Mouse (Mus musculus): ENCODE data around the gene Cand1.

Gene Cand1

DNA sequence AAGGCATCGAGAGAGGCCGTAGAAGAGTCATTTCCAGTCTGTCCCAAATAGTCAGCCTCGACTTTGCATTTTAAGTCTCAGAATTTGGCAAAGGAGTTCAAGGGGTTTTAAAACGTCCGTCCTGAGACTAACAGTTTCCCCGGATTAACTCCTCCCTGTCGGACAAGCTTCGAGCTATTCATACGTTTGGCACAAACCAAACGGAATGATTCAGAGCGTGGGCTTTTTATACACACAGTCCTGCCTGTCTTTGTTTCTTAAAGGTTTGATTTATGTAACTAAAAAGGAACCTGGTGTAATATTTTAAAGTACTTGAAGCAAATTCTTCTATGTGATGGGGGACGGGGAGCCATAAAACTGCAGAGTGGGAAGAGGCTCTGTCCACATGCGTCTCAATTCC, 70.6 kb downstream of the Cand1 start:
- Histone ChIP-seq H3K9me3 (ENCODE audit: low read length) (peaks cover 19% of the 10 kb centered on the region), H3K4me3 (replicated peaks; ENCODE audit: low read length) (no peak overlapping the region), H3K4me1 (replicated peaks; ENCODE audit: low read depth, low read length) (peaks cover 13% of the 10 kb centered on the region; the same call in 1 of the 2 replicates), H3K36me3 (ENCODE audit: insufficient read depth, low read length) (no peaks in the 10 kb centered on the region), H3K27me3 (ENCODE audit: insufficient read depth, low read length) (peaks cover under 1% of the 10 kb centered on the region; the same call in 1 of the 2 replicates)
- TF ChIP-seq POU5F1 (IDR thresholded peaks at IDR 0.05; ENCODE audit: borderline replicate concordance, low read length) = no peak
- no peak for TF ChIP-seq CTCF (conservative IDR thresholded peaks at IDR 0.05; ENCODE audit: low read length)
- no peak for TF ChIP-seq NANOG (IDR thresholded peaks at IDR 0.05; ENCODE audit: borderline replicate concordance, low read length)

DNA sequence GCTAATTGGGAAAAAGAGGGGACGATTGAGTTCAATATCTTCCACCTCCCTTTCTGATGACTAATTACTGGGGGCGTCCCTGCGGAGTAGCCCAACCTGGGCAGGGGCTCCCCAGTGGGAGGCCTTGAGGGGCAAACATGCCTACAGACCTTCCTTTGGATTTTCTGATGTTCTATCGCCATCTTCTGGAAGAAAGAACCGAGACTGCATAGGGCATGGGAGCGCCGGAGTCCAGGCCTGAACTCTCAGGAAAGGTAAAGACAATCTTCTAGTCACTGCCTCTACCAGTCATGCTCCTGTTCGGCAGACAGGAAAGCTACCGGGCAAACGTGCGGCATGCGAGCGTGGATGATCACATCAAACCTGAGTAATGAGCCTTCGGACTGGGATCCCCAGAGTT, 71.1 kb downstream of the Cand1 start:
- TF ChIP-seq NANOG (IDR thresholded peaks at IDR 0.05; ENCODE audit: borderline replicate concordance, low read length) (no peak), CTCF (conservative IDR thresholded peaks at IDR 0.05; ENCODE audit: low read length) (peak; percentile 31)
- Histone ChIP-seq H3K4me3 (replicated peaks; ENCODE audit: low read length) (no peak overlapping the region), H3K36me3 (ENCODE audit: insufficient read depth, low read length) (no peaks in the 10 kb centered on the region), H3K9me3 (ENCODE audit: low read length) (peaks cover 19% of the 10 kb centered on the region), H3K4me1 (replicated peaks; ENCODE audit: low read depth, low read length) (peaks cover 13% of the 10 kb centered on the region; the same call in 1 of the 2 replicates), H3K27me3 (ENCODE audit: insufficient read depth, low read length) (peaks cover 5% of the 10 kb centered on the region; the same call in 1 of the 2 replicates)

DNA sequence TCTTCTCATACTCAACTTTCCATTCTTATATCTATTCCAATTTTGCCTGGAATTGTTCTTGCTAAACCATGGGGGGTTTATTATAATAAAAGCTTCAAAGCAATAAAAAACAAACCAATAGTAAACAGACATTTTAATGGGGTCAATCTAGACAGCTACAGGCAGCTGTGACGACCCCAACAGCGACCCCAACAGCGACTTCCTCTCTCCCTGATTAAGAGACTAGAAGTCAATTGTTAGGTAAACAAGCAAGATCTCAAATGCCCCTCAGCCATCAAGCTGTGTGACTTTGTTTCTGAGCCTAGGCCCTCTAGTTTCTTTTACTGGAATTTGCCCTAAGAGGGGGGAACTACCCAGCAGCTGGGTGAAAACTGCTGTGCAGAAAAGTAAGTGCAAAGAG, 72.0 kb downstream of the Cand1 start:
- Histone ChIP-seq H3K27me3 (ENCODE audit: insufficient read depth, low read length) (peaks cover 8% of the 10 kb centered on the region; the same call in 1 of the 2 replicates), H3K36me3 (ENCODE audit: insufficient read depth, low read length) (no peaks in the 10 kb centered on the region), H3K4me1 (replicated peaks; ENCODE audit: low read depth, low read length) (peaks cover 16% of the 10 kb centered on the region; the same call in 1 of the 2 replicates), H3K4me3 (replicated peaks; ENCODE audit: low read length) (no peak overlapping the region), H3K9me3 (ENCODE audit: low read length) (peaks cover 19% of the 10 kb centered on the region)
- TF ChIP-seq NANOG (IDR thresholded peaks at IDR 0.05; ENCODE audit: borderline replicate concordance, low read length) (no peak), POU5F1 (IDR thresholded peaks at IDR 0.05; ENCODE audit: borderline replicate concordance, low read length) (no peak), CTCF (conservative IDR thresholded peaks at IDR 0.05; ENCODE audit: low read length) (no peak)

DNA sequence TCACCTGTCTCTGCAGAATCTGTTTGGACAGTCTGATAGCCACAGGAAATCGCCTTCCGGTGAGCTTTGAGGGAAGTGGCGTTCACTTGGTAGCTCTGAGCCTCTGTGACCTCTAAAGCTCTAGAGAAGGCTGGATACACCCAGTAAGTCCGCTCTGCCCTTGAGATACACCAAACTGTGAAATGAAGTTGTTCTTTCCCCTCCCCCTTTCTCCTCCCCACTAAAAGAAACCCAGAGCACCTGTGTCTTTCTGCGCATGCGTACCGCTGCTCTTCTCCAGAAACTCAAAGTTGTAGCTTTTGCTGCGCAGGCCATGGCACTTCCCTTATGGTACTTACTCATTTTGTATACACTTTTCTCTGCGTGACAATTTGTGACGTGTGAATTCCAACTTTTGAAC, 74.8 kb downstream of the Cand1 start:
- H3K4me1 ChIP-seq (replicated peaks; ENCODE audit: low read depth, low read length) = 0 out of 2 replicates have a peak, but pooled peaks cover 12% of the 10 kb centered on the region
- H3K27me3 ChIP-seq (ENCODE audit: insufficient read depth, low read length) = peaks cover 8% of the 10 kb centered on the region; the same call in 1 of the 2 replicates
- H3K9me3 ChIP-seq (ENCODE audit: low read length) = peaks cover 19% of the 10 kb centered on the region
- no peak for TF ChIP-seq CTCF (conservative IDR thresholded peaks at IDR 0.05; ENCODE audit: low read length)
- TF ChIP-seq NANOG (IDR thresholded peaks at IDR 0.05; ENCODE audit: borderline replicate concordance, low read length) = no peak
- no peak for TF ChIP-seq POU5F1 (IDR thresholded peaks at IDR 0.05; ENCODE audit: borderline replicate concordance, low read length)
- H3K4me3 ChIP-seq (replicated peaks; ENCODE audit: low read length) = no peak overlapping the region
- H3K36me3 ChIP-seq (ENCODE audit: insufficient read depth, low read length) = no peaks in the 10 kb centered on the region

DNA sequence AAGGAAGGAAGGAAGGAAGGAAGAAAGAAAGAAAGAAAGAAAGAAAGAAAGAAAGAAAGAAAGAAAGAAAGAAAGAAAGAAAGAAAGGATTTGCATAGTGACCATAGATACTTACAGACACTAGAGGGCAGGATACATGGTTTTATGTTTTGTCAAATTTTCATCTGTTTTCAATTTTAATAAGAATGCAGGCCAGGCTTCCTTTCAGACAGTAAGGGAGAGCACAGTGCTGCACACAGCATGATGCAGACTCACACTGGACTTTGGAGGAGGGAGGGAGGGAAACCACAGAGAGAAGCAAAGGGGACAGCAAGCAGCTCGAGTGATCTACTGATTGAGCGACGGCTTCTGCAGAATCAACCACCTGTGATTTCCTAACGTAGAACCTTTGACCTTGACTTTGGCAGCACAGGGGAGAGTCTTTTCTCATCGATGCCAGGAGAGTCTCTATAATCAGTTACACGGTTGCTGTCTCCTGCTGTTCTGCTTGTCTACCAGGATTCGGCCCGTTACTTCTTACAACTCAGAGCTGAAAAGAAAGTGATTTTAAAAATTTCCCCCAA, 78.0 kb downstream of the Cand1 start:
- no peak overlapping the region for H3K4me3 ChIP-seq (replicated peaks; ENCODE audit: low read length)
- H3K4me1 ChIP-seq (replicated peaks; ENCODE audit: low read depth, low read length) = 0 out of 2 replicates have a peak, but pooled peaks cover 3% of the 10 kb centered on the region
- peaks cover 8% of the 10 kb centered on the region; the same call in 1 of the 2 replicates for H3K27me3 ChIP-seq (ENCODE audit: insufficient read depth, low read length)
- peaks cover 13% of the 10 kb centered on the region; the same call in 1 of the 2 replicates for H3K9me3 ChIP-seq (ENCODE audit: low read length)
- H3K36me3 ChIP-seq (ENCODE audit: insufficient read depth, low read length) = no peaks in the 10 kb centered on the region
- no peak for TF ChIP-seq CTCF (conservative IDR thresholded peaks at IDR 0.05; ENCODE audit: low read length)
- TF ChIP-seq NANOG (IDR thresholded peaks at IDR 0.05; ENCODE audit: borderline replicate concordance, low read length) = no peak
- TF ChIP-seq POU5F1 (IDR thresholded peaks at IDR 0.05; ENCODE audit: borderline replicate concordance, low read length) = no peak

DNA sequence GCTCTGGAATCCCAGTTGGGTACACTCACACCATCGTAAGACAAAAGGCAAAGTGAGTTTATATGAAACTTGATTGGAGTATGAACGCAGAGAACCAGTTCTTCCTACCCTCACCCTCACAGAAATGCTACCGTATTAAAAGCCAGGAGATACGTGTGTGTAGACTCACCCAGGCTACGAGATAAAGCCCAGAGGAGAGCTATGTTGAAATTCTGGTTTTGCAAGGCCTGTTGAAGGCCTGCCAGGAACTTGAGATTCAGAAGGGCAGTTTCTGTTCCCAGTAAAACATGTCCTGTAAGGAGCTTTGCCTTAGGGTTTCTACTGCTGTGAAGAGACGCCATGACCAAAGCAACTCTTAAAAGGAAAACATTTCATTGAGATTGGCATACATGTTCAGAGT, 79.7 kb downstream of the Cand1 start:
- no peaks in the 10 kb centered on the region for H3K36me3 ChIP-seq (ENCODE audit: insufficient read depth, low read length)
- H3K9me3 ChIP-seq (ENCODE audit: low read length) = no peaks in the 10 kb centered on the region
- H3K4me1 ChIP-seq (replicated peaks; ENCODE audit: low read depth, low read length) = 0 out of 2 replicates have a peak, but pooled peaks cover 3% of the 10 kb centered on the region
- TF ChIP-seq POU5F1 (IDR thresholded peaks at IDR 0.05; ENCODE audit: borderline replicate concordance, low read length) (no peak), CTCF (conservative IDR thresholded peaks at IDR 0.05; ENCODE audit: low read length) (no peak), NANOG (IDR thresholded peaks at IDR 0.05; ENCODE audit: borderline replicate concordance, low read length) (no peak)
- H3K4me3 ChIP-seq (replicated peaks; ENCODE audit: low read length) = no peak overlapping the region
- peaks cover 8% of the 10 kb centered on the region; the same call in 1 of the 2 replicates for H3K27me3 ChIP-seq (ENCODE audit: insufficient read depth, low read length)

DNA sequence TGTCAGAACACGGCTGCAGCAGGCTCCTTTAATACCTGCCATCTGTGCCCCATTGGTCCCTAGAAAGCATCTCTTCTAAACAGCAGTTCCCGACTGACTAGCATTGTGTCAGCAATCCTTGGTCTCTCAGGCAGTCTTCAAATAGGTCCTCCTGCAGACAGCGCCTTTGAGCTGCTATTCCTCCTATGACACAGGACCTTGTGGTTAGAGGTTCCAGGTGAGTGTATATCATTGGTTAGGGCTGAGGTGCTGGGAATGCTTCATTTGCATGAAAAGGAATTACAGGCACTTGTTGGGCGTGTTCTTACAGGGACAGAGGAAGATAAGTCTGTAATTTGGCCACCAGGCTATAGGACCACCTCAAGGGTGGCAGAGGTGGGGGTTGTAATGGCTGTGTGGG, 90.6 kb downstream of the Cand1 start:
- Histone ChIP-seq H3K9me3 (ENCODE audit: low read length) (peaks cover 9% of the 10 kb centered on the region), H3K4me1 (replicated peaks; ENCODE audit: low read depth, low read length) (peaks cover 27% of the 10 kb centered on the region), H3K4me3 (replicated peaks; ENCODE audit: low read length) (no peak overlapping the region), H3K27me3 (ENCODE audit: insufficient read depth, low read length) (peaks cover 4% of the 10 kb centered on the region; the same call in 1 of the 2 replicates), H3K36me3 (ENCODE audit: insufficient read depth, low read length) (no peaks in the 10 kb centered on the region)
- TF ChIP-seq CTCF (conservative IDR thresholded peaks at IDR 0.05; ENCODE audit: low read length) (no peak), NANOG (IDR thresholded peaks at IDR 0.05; ENCODE audit: borderline replicate concordance, low read length) (no peak), POU5F1 (IDR thresholded peaks at IDR 0.05; ENCODE audit: borderline replicate concordance, low read length) (no peak)

All from E14TG2a.4 (cell line).